Mouse (Mus musculus) midbrain, embryonic 16.5 days (tissue): ENCODE measurements at regions not wholly inside any gene's neighbourhood (a gene's known extent, or its start where the extent isn't known, plus 50 kb on each side); places are given as distances from the start of the nearest gene placed in this dataset.

Experiments used
- ATAC-seq: fragments of 200-750 bp; cut with Nextera tagmentation; 2 replicates; pipeline ENCODE4 v1.8.0; 2017; ENCODE audit warnings: moderate TSS enrichment
- H3K27ac ChIP-seq: fragments of 300-500 bp; sonication (generic); 2 replicates; pipeline ENCODE4 v1.5.1; 2014; ENCODE audit warnings: mild to moderate bottlenecking, low read length, mixed read lengths
- H3K27me3 ChIP-seq: fragments of 300-500 bp; sonication (generic); 2 replicates; pipeline ENCODE4 v1.6.1; 2014; ENCODE audit warnings: low read depth, low read length, mixed read lengths; ENCODE audit not compliant: control insufficient read depth, insufficient read depth
- H3K36me3 ChIP-seq: fragments of 300-500 bp; sonication (generic); 2 replicates; pipeline ENCODE4 v1.6.1; 2014; ENCODE audit warnings: mild to moderate bottlenecking, low read length, moderate library complexity, mixed read lengths; ENCODE audit not compliant: control insufficient read depth, insufficient read depth
- H3K4me1 ChIP-seq: fragments of 300-500 bp; sonication (generic); 2 replicates; pipeline ENCODE4 v1.6.1; 2014; ENCODE audit warnings: mild to moderate bottlenecking, low read length, mixed read lengths; ENCODE audit not compliant: control insufficient read depth, insufficient read depth
- H3K4me2 ChIP-seq: fragments of 300-500 bp; sonication (generic); 2 replicates; pipeline ENCODE4 v1.6.1; 2014; ENCODE audit warnings: mild to moderate bottlenecking, low read length, mixed read lengths
- H3K4me3 ChIP-seq: fragments of 300-500 bp; sonication (generic); 2 replicates; pipeline ENCODE4 v1.5.1; 2014; ENCODE audit warnings: low read depth, mild to moderate bottlenecking, low read length, moderate library complexity, mixed read lengths
- H3K9ac ChIP-seq: fragments of 300-500 bp; sonication (generic); 2 replicates; pipeline ENCODE4 v1.6.1; 2014; ENCODE audit warnings: low read depth, low read length, mixed read lengths
- H3K9me3 ChIP-seq: fragments of 300-500 bp; sonication (generic); replicated peaks from 2 replicates; pipeline ENCODE4 v1.6.1; 2014; ENCODE audit warnings: mild to moderate bottlenecking, low read length, mixed read lengths; ENCODE audit not compliant: control insufficient read depth, poor library complexity, severe bottlenecking
- WGBS: fragments of 180-500 bp; shearing (Covaris S2); extraction: QIAGEN DNeasy Blood & Tissue Kit; methylation state at CpG from one replicate; pipeline ENCODE4 v1.1.7; 2014; 5-methylcytosine and 5-hydroxymethylcytosine counted together

DNA sequence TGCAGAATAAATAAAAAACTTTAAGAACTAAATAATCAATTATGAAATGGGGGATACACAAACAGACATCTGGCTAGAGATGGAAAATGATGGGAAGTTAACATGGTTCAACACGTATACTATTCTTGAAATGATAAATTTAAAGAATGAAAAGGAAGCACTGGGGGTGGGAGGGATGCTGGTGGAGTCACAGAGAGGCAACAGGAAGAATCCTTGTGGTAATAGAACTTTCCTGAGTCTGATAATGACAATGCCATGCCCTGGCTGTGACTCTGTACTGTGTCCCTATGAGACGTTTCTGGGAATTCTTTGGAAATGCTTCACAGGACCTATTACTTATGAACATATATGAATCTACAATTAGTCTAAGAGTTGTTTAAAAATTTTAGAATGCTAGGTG lies 64.8 kb upstream of the Sstr4 start:
- Histone ChIP-seq H3K36me3 (no peaks in the 10 kb centered on the region), H3K4me2 (no peak overlapping the region), H3K4me3 (no peak overlapping the region), H3K9me3 (no peaks in the 10 kb centered on the region), H3K27me3 (no peaks in the 10 kb centered on the region), H3K4me1 (no peaks in the 10 kb centered on the region), H3K27ac (no peak overlapping the region), H3K9ac (no peak overlapping the region)
- WGBS = 89% methylated on average over 2 of the region's 2 CpGs
- ATAC-seq = no peak

GRCm38 (mm10) chr2:148334555-148334954 lies 60.6 kb upstream of the Sstr4 start:
- Histone ChIP-seq H3K4me2 (no peak overlapping the region), H3K36me3 (no peaks in the 10 kb centered on the region), H3K27ac (no peak overlapping the region), H3K27me3 (no peaks in the 10 kb centered on the region), H3K9me3 (no peaks in the 10 kb centered on the region), H3K4me3 (no peak overlapping the region), H3K4me1 (no peaks in the 10 kb centered on the region), H3K9ac (no peak overlapping the region)
- no peak for ATAC-seq
- 97% methylated on average over 1 of the region's 1 CpGs for WGBS

GRCm38 (mm10) chr2:148336626-148337025 lies 58.5 kb upstream of the Sstr4 start:
- no peak overlapping the region for H3K4me3 ChIP-seq
- no peak overlapping the region for H3K9ac ChIP-seq

DNA sequence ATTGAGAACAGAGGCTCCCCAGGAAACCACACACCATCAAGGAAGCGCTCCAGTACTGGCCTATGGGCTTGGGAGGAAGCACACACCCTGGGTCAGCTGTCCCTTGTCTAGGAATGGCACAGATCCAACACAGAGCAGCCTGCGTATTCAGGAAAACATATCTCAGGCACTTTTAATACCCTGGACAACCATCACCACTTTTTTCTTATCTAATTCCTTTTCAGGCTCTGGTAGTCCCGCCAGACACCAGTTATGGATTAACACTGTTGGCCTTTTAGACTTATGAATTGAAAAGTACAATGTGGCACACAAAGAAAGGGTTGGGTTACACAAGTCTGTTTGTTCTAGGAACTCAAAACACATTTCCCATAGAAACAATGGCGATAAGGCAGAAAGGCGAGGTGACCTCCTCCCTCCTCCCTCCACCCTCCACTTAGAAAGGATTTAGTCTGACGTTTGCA lies 56.8 kb upstream of the Sstr4 start:
- H3K9ac ChIP-seq = no peak overlapping the region
- WGBS = 22% methylated on average over 6 of the region's 6 CpGs
- no peak overlapping the region for H3K4me2 ChIP-seq
- no peaks in the 10 kb centered on the region for H3K4me1 ChIP-seq
- no peak overlapping the region for H3K27ac ChIP-seq
- no peaks in the 10 kb centered on the region for H3K9me3 ChIP-seq
- ATAC-seq = no peak; the same call in 1 of the 2 replicates
- H3K27me3 ChIP-seq = no peaks in the 10 kb centered on the region
- H3K36me3 ChIP-seq = no peaks in the 10 kb centered on the region
- H3K4me3 ChIP-seq = no peak overlapping the region

More at GRCm38 (mm10) chr2:148336626-148337025, 58.5 kb upstream of the Sstr4 start:
- ATAC-seq = no peak
- 95% methylated on average over 2 of the region's 2 CpGs for WGBS
- Histone ChIP-seq H3K27me3 (no peaks in the 10 kb centered on the region), H3K4me2 (no peak overlapping the region), H3K4me1 (no peaks in the 10 kb centered on the region), H3K27ac (no peak overlapping the region), H3K9me3 (no peaks in the 10 kb centered on the region), H3K36me3 (no peaks in the 10 kb centered on the region)

DNA sequence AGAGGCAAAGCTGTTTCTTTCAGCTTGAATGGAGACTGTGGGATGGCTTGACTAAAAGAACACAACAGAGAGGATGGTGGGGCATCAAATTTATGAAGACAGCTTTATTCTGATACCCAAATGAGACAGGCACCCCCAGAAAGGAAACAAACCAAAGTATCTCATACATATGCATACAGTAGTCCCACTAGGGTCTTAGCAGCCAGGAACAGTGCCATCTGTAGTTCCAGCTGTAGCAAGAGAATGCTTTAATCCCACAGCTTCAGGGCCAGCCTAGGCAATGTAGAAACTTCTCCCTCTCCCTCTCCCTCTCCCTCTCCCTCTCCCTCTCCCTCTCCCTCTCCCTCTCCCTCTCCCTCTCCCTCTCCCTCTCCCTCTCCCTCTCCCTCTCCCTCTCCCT lies 56.2 kb upstream of the Sstr4 start:
- H3K4me1 ChIP-seq = no peaks in the 10 kb centered on the region
- H3K4me2 ChIP-seq = no peak overlapping the region
- H3K9me3 ChIP-seq = no peaks in the 10 kb centered on the region
- H3K4me3 ChIP-seq = no peak overlapping the region
- H3K27ac ChIP-seq = no peak overlapping the region
- H3K27me3 ChIP-seq = no peaks in the 10 kb centered on the region
- no peaks in the 10 kb centered on the region for H3K36me3 ChIP-seq
- H3K9ac ChIP-seq = no peak overlapping the region
- no peak for ATAC-seq

DNA sequence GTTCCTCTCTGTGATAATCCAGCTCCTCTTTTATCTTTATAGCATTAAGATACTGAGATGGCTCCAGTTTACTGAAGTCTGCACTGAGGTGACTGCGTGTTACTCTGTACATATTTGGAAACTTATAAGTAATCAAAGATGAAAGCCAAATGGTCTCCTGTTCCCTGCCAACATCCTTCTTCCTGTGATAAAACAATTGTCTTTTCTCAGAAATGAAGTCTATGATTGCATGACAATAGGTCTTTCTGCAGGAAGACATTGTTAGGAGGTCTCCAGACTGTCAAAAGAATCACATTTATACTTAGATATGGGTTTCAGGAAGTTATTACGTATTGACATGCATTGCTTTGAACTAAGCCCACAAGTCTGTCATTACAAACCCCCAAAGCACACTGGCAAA lies 51.0 kb upstream of the Sstr4 start:
- H3K27ac ChIP-seq = no peak overlapping the region
- WGBS = 90% methylated on average over 2 of the region's 2 CpGs
- no peak overlapping the region for H3K4me3 ChIP-seq
- H3K4me2 ChIP-seq = no peak overlapping the region
- H3K9me3 ChIP-seq = no peaks in the 10 kb centered on the region
- H3K36me3 ChIP-seq = no peaks in the 10 kb centered on the region
- H3K9ac ChIP-seq = no peak overlapping the region
- no peaks in the 10 kb centered on the region for H3K27me3 ChIP-seq
- no peaks in the 10 kb centered on the region for H3K4me1 ChIP-seq
- ATAC-seq = no peak
